Mouse (Mus musculus): ENCODE data around the gene Timm17a. TPM values are rescaled to one million over a fixed set of nuclear protein-coding genes. Genes with fewer than 3 reads are reported as not detected.
A peak's percentile ranks its signal among the peaks of the same experiment; 100 is the strongest.

Gene Timm17a
- polyA plus RNA-seq, 1 experiment from 2014 or later: 172 TPM

DNA sequence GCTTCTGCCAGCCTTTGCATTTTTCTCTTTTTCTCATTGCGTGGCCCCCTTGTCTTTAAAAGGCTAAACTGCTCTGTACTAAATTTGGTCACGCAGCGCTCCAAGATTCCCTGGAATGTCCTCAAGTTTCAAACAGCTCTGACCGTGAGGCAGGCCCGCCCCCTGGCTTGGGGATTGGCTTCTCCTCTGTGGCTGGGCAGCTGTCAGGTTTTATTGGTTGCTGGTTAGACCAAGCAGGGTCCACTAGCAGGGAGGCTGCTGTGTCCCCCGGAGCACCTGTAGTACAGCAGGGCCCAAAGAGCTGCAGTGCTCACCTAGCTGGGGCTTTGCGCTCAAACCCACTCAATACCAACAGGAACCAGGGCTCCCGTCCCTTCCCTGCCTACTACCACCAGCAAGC is 11.0 kb upstream of the Timm17a start, which contains the start of gene Lmod1:
Gene Lmod1, plus strand, starts transcription at position 237 of the 400 bp plus-strand sequence.
- ATAC-seq (ENCODE audit: insufficient number of reproducible peaks, insufficient read depth, low FRiP score, low TSS enrichment): peak; percentile 86
- H3K4me2 ChIP-seq (replicated peaks): peak within 1 kb of the TSS; percentile 30
- peak within 1 kb of the TSS; percentile 6; the same call in 1 of the 2 replicates for H3K4me3 ChIP-seq
- no peaks in the 10 kb centered on the region for H3K36me3 ChIP-seq
- peak within 1 kb of the TSS; percentile 61; the same call in 1 of the 2 replicates for H3K27ac ChIP-seq
- H3K4me1 ChIP-seq: peaks cover 17% of the 10 kb centered on the region; the same call in 1 of the 2 replicates
- H3K9ac ChIP-seq: peak within 1 kb of the TSS; percentile 12; the same call in 1 of the 2 replicates
- 12% methylated on average over 8 of the region's 8 CpGs for WGBS
- H3K27me3 ChIP-seq: no peaks in the 10 kb centered on the region
- no peaks in the 10 kb centered on the region for H3K9me3 ChIP-seq

- 0 out of 2 replicates have a peak overlapping the region, but pooled peaks have one; percentile 61 for H3K27ac ChIP-seq
- no peaks in the 10 kb centered on the region for H3K9me3 ChIP-seq
- 72% methylated on average over 7 of the region's 7 CpGs for WGBS
- H3K4me3 ChIP-seq: no peak overlapping the region
- peaks cover 17% of the 10 kb centered on the region; the same call in 1 of the 2 replicates for H3K4me1 ChIP-seq
- no peak overlapping the region for H3K9ac ChIP-seq
- no peak for ATAC-seq (ENCODE audit: insufficient number of reproducible peaks, insufficient read depth, low FRiP score, low TSS enrichment)
- no peaks in the 10 kb centered on the region for H3K27me3 ChIP-seq
- H3K4me2 ChIP-seq (replicated peaks): no peak overlapping the region
- H3K36me3 ChIP-seq: no peaks in the 10 kb centered on the region
Observed at GRCm38 (mm10) chr1:135323367-135323901, 9.9 kb upstream of the Timm17a start.

DNA sequence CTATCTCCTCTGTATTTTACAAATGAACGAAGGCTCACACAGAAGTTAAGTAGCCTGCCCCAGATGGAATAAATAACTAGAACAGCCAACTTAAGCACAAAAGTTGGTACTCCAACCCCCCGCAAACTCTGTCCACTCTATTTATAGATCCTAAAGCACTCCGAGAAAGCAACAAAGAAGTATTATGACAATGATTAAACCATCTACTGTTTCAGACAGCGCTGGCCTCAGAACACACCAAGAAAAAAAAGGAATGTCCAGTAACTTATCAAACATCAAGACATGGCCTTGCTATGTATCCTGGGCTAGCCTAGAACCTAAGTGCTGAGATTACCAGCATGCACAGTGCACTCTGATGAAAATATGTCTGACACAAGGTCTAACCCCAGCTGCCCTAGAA is 1.4 kb downstream of the Timm17a start:
- no peak for ATAC-seq (ENCODE audit: insufficient number of reproducible peaks, insufficient read depth, low FRiP score, low TSS enrichment)
- H3K36me3 ChIP-seq: peaks cover 25% of the 10 kb centered on the region
- no peak overlapping the region for H3K27ac ChIP-seq
- peak overlapping the region; percentile 73 for H3K4me2 ChIP-seq (replicated peaks)
- H3K4me3 ChIP-seq: peak overlapping the region; percentile 84
- 90% methylated on average over 4 of the region's 4 CpGs for WGBS
- H3K27me3 ChIP-seq: no peaks in the 10 kb centered on the region
- H3K4me1 ChIP-seq: peaks cover 14% of the 10 kb centered on the region
- no peaks in the 10 kb centered on the region for H3K9me3 ChIP-seq
- H3K9ac ChIP-seq: no peak overlapping the region; the same call in 1 of the 2 replicates

GRCm38 (mm10) chr1:135311356-135311755 is 2.2 kb downstream of the Timm17a start:
- WGBS: 68% methylated on average over 6 of the region's 6 CpGs
- no peak overlapping the region for H3K27ac ChIP-seq
- no peaks in the 10 kb centered on the region for H3K27me3 ChIP-seq
- no peak overlapping the region for H3K4me3 ChIP-seq
- no peak overlapping the region for H3K4me2 ChIP-seq (replicated peaks)
- no peak for ATAC-seq (ENCODE audit: insufficient number of reproducible peaks, insufficient read depth, low FRiP score, low TSS enrichment)
- H3K9me3 ChIP-seq: no peaks in the 10 kb centered on the region
- no peak overlapping the region for H3K9ac ChIP-seq
- peaks cover 14% of the 10 kb centered on the region for H3K4me1 ChIP-seq
- peaks cover 31% of the 10 kb centered on the region for H3K36me3 ChIP-seq

- ATAC-seq (ENCODE audit: insufficient number of reproducible peaks, insufficient read depth, low FRiP score, low TSS enrichment): no peak
- Histone ChIP-seq H3K9me3 (no peaks in the 10 kb centered on the region), H3K4me1 (no peaks in the 10 kb centered on the region), H3K4me3 (no peak overlapping the region), H3K9ac (no peak overlapping the region), H3K4me2 (replicated peaks) (no peak overlapping the region), H3K36me3 (peaks cover 12% of the 10 kb centered on the region), H3K27me3 (no peaks in the 10 kb centered on the region), H3K27ac (no peak overlapping the region)
- WGBS: 80% methylated on average over 5 of the region's 5 CpGs
Observed at GRCm38 (mm10) chr1:135290908-135291307, 22.7 kb downstream of the Timm17a start.

DNA sequence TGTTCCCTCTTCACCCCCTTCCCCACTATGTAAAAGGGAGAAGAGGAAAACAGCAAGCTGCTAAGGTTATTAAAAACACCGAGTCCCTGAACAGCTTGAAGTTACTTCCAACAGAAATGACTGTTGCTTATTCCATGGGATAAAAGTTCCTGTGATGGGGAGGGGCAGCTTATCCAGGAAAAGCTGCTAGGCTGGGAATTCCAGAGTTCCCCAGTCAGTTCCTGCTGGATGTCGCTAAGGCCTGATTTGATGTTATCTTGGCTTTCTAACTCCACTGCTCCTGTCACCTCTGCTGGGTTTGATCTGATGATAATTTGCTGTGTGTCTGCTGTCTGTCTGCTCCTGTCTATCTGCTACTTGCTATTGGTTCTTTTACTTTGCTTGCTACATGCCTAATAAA is 27.3 kb downstream of the Timm17a start:
- Histone ChIP-seq H3K4me1 (peaks cover 11% of the 10 kb centered on the region), H3K4me2 (replicated peaks) (no peak overlapping the region), H3K27ac (no peak overlapping the region), H3K4me3 (no peak overlapping the region), H3K9ac (no peak overlapping the region), H3K9me3 (no peaks in the 10 kb centered on the region), H3K27me3 (no peaks in the 10 kb centered on the region), H3K36me3 (no peaks in the 10 kb centered on the region)
- no peak for ATAC-seq (ENCODE audit: insufficient number of reproducible peaks, insufficient read depth, low FRiP score, low TSS enrichment)
- WGBS: 55% methylated on average over 2 of the region's 2 CpGs

GRCm38 (mm10) chr1:135283826-135284291 is 29.7 kb downstream of the Timm17a start, which contains the start of gene Rnpep:
TSS of gene Rnpep (minus strand) at chr1:135284084.
- peaks cover 11% of the 10 kb centered on the region for H3K4me1 ChIP-seq
- H3K9me3 ChIP-seq: no peaks in the 10 kb centered on the region
- H3K27ac ChIP-seq: peak within 1 kb of the TSS; percentile 88
- peak within 1 kb of the TSS; percentile 88 for H3K9ac ChIP-seq
- H3K27me3 ChIP-seq: no peaks in the 10 kb centered on the region
- peak within 1 kb of the TSS; percentile 83 for H3K4me2 ChIP-seq (replicated peaks)
- peak; percentile 81 for ATAC-seq (ENCODE audit: insufficient number of reproducible peaks, insufficient read depth, low FRiP score, low TSS enrichment)
- 0 out of 2 replicates have a peak, but pooled peaks cover 3% of the 10 kb centered on the region for H3K36me3 ChIP-seq
- WGBS: under 1% methylated on average over 39 of the region's 39 CpGs
- H3K4me3 ChIP-seq: peak within 1 kb of the TSS; percentile 83

DNA sequence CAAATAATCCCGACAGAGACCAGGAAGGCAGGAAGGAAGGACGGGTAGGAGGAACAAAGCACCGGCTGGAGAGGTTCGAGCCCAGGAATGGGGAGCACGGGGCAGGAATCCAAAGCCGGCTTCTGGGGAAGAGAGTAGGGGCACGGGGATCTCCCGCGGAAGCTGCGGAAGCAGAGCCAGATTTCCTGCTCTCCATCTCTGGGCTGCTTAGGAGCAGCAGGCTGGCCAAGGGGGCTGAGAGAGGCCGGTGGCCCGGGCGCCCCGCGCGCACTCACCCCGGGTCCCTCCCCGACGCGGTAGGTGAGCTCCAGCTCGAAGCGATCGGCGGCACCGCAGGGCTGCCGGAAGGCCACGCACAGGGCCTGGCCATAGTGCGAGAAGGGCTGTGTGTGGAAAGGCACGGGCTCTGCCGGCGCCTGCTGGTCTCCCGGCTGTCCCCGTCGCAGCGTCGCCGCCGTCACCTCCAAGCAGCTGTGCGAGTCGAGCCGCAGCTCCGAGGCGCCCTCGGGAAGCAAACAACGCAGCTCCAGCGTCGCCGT is 30.2 kb downstream of the Timm17a start:
- peak; percentile 65 for ATAC-seq (ENCODE audit: insufficient number of reproducible peaks, insufficient read depth, low FRiP score, low TSS enrichment)

DNA sequence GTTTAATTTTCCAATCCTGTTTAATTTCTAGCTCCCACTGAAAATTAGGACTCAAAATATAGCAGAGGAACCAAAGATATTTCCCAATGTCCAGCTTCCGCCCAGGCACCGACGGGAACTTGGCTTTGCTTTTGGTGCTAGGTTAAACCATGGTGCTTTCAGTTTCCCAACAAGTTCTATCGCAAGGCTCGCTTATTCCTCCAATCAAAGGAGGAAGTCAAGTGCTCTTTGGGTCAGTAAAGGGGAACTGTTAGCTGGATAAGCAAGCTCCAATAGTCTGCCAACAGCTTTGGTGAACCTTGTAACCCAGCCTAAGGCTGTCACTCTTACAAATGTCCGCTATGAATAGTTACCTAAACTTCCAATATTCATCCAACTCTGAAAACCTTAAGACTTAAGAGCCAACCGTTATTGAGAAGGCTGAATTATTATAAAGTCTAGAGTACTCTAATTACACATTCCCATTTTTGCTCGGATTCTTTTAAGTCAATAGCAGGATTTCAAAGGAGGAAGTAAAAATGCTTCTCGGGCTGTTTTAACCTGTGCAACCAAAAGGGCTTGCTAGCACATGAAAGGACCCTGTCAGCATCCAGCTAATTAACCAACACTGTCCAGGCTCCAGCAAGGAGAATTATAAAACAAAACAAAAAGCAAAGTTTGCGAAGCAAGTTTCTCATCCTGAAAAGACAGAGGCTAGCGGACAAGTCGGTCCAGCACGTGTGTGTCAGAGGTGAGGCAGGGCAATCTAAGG is 30.9 kb downstream of the Timm17a start:
- WGBS: 35% methylated on average over 13 of the region's 13 CpGs
- no peaks in the 10 kb centered on the region for H3K9me3 ChIP-seq
- H3K27me3 ChIP-seq: no peaks in the 10 kb centered on the region

More for the DNA sequence above, 30.2 kb downstream of the Timm17a start:
- Histone ChIP-seq H3K9ac (peak overlapping the region; percentile 88), H3K4me1 (peaks cover 11% of the 10 kb centered on the region), H3K4me3 (peak overlapping the region; percentile 83), H3K27ac (peak overlapping the region; percentile 88), H3K4me2 (replicated peaks) (peak overlapping the region; percentile 83), H3K36me3 (peaks cover 8% of the 10 kb centered on the region; the same call in 1 of the 2 replicates), H3K27me3 (no peaks in the 10 kb centered on the region), H3K9me3 (no peaks in the 10 kb centered on the region)
- under 1% methylated on average over 48 of the region's 48 CpGs for WGBS

DNA sequence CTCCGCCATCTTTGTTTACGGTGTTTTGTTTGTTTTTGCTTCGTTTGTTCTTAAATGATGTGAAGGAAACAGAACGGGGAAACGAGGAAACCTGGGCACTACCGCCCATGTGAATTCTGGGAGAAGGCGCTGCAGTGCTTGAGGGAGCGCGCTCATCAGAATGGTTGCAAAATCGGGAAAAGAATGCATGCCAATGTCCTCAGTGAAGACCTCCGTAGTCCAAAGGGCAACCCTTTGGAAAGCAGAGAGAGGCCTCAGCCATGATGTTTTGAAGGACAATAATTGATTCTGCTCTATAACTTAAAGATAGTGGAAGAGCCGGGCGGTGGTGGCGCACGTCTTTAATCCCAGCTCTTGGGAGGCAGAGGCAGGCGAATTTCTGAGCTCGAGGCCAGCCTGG is 31.7 kb downstream of the Timm17a start:
- H3K4me3 ChIP-seq: no peak overlapping the region
- no peak overlapping the region for H3K27ac ChIP-seq
- peaks cover 11% of the 10 kb centered on the region for H3K4me1 ChIP-seq
- peaks cover 22% of the 10 kb centered on the region for H3K36me3 ChIP-seq
- no peaks in the 10 kb centered on the region for H3K9me3 ChIP-seq
- 93% methylated on average over 17 of the region's 17 CpGs for WGBS
- ATAC-seq (ENCODE audit: insufficient number of reproducible peaks, insufficient read depth, low FRiP score, low TSS enrichment): no peak
- no peak overlapping the region for H3K4me2 ChIP-seq (replicated peaks)
- no peak overlapping the region for H3K9ac ChIP-seq
- H3K27me3 ChIP-seq: no peaks in the 10 kb centered on the region

More for the DNA sequence above, 30.9 kb downstream of the Timm17a start:
- H3K9ac ChIP-seq: peak overlapping the region; percentile 88
- peaks cover 11% of the 10 kb centered on the region for H3K4me1 ChIP-seq
- peaks cover 14% of the 10 kb centered on the region; the same call in 1 of the 2 replicates for H3K36me3 ChIP-seq
- no peak for ATAC-seq (ENCODE audit: insufficient number of reproducible peaks, insufficient read depth, low FRiP score, low TSS enrichment)
- peak overlapping the region; percentile 88; the same call in 1 of the 2 replicates for H3K27ac ChIP-seq
- H3K4me3 ChIP-seq: peak overlapping the region; percentile 83
- peak overlapping the region; percentile 83 for H3K4me2 ChIP-seq (replicated peaks)

- Histone ChIP-seq H3K27ac (no peak overlapping the region), H3K36me3 (peaks cover 33% of the 10 kb centered on the region), H3K4me1 (peaks cover 11% of the 10 kb centered on the region), H3K4me2 (replicated peaks) (no peak overlapping the region), H3K4me3 (no peak overlapping the region), H3K9ac (no peak overlapping the region), H3K9me3 (no peaks in the 10 kb centered on the region), H3K27me3 (no peaks in the 10 kb centered on the region)
- 87% methylated on average over 9 of the region's 9 CpGs for WGBS
- ATAC-seq (ENCODE audit: insufficient number of reproducible peaks, insufficient read depth, low FRiP score, low TSS enrichment): no peak
Observed at GRCm38 (mm10) chr1:135280646-135281045, 32.9 kb downstream of the Timm17a start.
